Mouse (Mus musculus) left cerebral cortex, adult 11 months (tissue): Measurements from ENCODE around the gene Gm9048.
"Not testable (repeated sequence)": the region's sequence is repeated elsewhere in the genome, so short reads cannot be mapped to it uniquely, and the experiment has no call there.

Experiments used
- DNase-seq: peaks from one replicate; pipeline ENCODE4 v3.0.0; 2022; ENCODE audit warnings: low spot score

Gm9048 gene

DNA sequence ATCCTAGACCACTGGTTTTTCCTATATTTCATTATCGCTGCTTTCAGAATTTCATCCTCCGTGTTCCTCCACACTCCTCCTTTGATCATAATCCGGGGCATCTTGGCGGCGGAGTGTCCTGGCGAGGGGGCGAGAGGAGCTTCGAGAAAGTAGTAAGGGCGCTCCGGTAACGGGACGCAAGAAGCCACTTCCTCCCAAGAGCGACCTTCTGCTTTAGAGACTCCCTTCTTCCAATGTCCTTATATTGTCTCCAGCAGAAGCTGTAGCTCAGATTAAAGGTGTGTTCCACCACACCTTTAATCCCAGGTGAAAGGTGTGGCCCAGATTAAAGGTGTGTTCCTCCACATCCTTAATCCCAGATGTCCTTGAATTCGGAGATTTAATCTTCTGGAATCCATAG is at the start of gene Gm9048:
Gene Gm9048, minus strand, starts transcription at position 101 of the 400 bp plus-strand sequence.
- DNase-seq, result not testable (repeated sequence)

DNA sequence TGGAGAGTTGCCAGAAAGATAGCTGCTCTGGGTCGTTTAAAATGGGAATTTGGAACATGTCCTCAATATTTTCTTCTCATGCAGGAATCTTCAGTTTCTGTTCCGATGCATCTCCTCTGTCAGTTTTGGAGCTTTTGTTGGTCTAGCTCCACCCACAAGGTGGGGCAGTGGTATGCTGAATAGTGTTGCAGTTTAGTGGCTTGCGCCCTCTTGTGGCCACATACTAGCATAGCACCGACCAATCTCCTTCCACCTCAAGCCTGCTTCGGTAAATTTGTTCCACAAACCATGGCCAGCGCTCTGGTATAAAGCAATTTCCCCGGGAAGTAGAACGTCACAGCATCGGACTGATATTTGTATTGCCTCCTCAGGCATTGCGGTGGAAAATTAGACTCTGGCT is 22.0 kb upstream of the Gm9048 start:
- DNase-seq, result peak; percentile 73

DNA sequence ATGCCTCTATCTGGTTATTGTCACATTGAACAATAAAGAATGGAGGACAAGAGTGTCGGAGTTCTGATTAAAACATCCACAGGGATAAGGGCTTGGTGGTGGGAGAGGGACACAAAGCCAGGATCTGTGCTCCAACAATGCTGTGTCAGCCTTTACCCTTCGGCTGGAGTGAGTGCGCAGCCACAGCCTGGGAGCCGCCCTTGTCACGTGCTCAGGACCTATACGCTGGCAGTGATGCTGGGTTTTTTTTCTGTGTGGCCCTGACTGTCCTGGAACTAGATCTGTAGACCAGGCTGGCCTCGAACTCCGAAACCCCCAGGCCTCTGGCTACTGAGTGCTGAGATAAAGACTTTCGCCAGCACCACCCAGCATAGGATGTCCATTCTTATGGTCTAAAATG is 21.0 kb upstream of the Gm9048 start:
- DNase-seq, result no peak

DNA sequence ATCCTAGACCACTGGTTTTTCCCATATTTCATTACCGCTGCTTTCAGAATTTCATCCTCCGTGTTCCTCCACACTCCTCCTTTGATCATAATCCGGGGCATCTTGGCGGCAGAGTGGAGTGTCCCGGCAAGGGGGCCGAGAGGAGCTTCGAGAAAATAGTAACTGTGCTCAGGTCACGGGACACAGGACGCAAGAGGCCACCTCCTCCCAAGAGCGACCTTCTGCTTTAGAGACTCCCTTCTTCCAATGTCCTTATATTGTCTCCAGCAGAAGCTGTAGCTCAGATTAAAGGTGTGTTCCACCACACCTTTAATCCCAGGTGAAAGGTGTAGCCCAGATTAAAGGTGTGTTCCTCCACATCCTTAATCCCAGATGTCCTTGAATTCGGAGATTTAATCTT is 5.5 kb upstream of the Gm9048 start, which contains the start of gene Gm9049:
Gene Gm9049, minus strand, starts transcription at position 101 of the 400 bp plus-strand sequence.
- DNase-seq, result not testable (repeated sequence)

DNA sequence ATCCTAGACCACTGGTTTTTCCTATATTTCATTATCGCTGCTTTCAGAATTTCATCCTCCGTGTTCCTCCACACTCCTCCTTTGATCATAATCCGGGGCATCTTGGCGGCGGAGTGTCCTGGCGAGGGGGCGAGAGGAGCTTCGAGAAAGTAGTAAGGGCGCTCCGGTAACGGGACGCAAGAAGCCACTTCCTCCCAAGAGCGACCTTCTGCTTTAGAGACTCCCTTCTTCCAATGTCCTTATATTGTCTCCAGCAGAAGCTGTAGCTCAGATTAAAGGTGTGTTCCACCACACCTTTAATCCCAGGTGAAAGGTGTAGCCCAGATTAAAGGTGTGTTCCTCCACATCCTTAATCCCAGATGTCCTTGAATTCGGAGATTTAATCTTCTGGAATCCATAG is 5.3 kb downstream of the Gm9048 start, which contains the start of gene Gm9046:
Gene Gm9046, minus strand, starts transcription at position 101 of the 400 bp plus-strand sequence.
- DNase-seq, result not testable (repeated sequence)

DNA sequence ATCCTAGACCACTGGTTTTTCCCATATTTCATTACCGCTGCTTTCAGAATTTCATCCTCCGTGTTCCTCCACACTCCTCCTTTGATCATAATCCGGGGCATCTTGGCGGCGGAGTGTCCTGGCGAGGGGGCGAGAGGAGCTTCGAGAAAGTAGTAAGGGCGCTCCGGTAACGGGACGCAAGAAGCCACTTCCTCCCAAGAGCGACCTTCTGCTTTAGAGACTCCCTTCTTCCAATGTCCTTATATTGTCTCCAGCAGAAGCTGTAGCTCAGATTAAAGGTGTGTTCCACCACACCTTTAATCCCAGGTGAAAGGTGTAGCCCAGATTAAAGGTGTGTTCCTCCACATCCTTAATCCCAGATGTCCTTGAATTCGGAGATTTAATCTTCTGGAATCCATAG is 10.7 kb downstream of the Gm9048 start, which contains the start of gene Gm9045:
Gene Gm9045, minus strand, starts transcription at position 101 of the 400 bp plus-strand sequence.
- DNase-seq, result not testable (repeated sequence)

DNA sequence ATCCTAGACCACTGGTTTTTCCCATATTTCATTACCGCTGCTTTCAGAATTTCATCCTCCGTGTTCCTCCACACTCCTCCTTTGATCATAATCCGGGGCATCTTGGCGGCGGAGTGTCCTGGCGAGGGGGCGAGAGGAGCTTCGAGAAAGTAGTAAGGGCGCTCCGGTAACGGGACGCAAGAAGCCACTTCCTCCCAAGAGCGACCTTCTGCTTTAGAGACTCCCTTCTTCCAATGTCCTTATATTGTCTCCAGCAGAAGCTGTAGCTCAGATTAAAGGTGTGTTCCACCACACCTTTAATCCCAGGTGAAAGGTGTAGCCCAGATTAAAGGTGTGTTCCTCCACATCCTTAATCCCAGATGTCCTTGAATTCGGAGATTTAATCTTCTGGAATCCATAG is 16.2 kb downstream of the Gm9048 start, which contains the start of gene Gm9044:
Gene Gm9044, minus strand, starts transcription at position 101 of the 400 bp plus-strand sequence.
- DNase-seq, result not testable (repeated sequence)

DNA sequence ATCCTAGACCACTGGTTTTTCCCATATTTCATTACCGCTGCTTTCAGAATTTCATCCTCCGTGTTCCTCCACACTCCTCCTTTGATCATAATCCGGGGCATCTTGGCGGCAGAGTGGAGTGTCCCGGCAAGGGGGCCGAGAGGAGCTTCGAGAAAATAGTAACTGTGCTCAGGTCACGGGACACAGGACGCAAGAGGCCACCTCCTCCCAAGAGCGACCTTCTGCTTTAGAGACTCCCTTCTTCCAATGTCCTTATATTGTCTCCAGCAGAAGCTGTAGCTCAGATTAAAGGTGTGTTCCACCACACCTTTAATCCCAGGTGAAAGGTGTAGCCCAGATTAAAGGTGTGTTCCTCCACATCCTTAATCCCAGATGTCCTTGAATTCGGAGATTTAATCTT is 21.6 kb downstream of the Gm9048 start, which contains the start of gene Gm9040:
Gene Gm9040, minus strand, starts transcription at position 101 of the 400 bp plus-strand sequence.
- DNase-seq, result not testable (repeated sequence)

DNA sequence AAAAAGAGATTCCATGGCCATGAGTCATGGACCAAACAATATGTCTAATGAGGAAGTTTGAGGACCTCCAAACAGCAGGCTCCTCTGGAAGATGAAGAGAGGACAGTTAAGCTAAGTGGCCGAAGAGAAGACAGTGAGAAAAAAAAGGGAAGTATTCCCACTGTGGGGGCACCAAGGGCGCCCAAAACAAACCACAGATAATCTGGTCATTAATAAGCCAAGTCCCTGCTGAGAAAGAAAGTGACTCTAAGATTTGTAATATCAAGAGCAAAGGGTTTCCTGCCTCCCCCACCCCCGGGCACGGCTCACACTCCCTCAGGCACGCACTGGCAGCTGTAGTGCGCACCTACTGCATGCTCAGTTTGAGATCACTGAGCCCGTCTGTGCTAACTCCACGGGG is 29.5 kb downstream of the Gm9048 start:
- DNase-seq, result no peak

DNA sequence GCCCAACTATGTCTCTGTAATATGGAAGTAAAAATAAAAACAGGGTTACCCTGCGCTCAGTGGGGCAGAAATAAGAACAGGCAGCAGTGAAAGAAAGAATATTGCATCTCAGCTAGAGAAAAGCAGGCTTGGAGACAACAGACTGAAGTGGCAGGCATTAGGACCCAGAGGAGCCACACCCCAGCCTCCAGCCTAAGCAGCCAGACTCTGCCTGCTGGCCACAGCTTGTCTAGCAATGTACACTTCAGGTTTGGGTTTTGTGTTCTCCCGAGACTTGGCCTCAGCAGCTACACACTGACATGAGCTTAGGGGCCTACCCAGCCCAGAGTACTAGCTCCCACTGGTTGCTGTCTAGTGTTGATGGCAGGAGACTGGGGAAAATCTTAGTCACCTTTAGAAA is 46.3 kb downstream of the Gm9048 start:
- DNase-seq, result not testable (repeated sequence)
